Comparison of ENCODE assay signal across 9 mouse cellular contexts in genomic region chr12:108284455-108285224, GRCm38 (mm10). TPM values are rescaled to one million over a fixed set of nuclear protein-coding genes. Genes with fewer than 3 reads are reported as not detected.
A peak's percentile ranks its signal among the peaks of the same experiment; 100 is the strongest.
DNase-seq lines count a peak whose midpoint lies in the region; ATAC-seq and TF ChIP-seq lines count a peak whose summit lies in the region.
"Had no signal": no experiment of that assay in that cellular context is flagged by ENCODE, and none has a peak within 500 bp of the region (broad histone marks: within the 10 kb centered on the region; RNA-seq: fewer than 3 reads in every experiment).

No protein-coding gene starts in this region.

- no peak overlapping the region for H3K4me3 ChIP-seq in lung, postnatal 0 days (ENCODE audit: low read depth, low read length)
- no peak overlapping the region for H3K4me3 ChIP-seq in forebrain, embryonic 14.5 days (ENCODE audit: low read depth, low read length)
- H3K4me3 ChIP-seq in midbrain, embryonic 10.5 days: peak overlapping the region; percentile 43

- H3K36me3 ChIP-seq in lung, postnatal 0 days (ENCODE audit: insufficient read depth, low read length): no peaks in the 10 kb centered on the region
- H3K36me3 ChIP-seq in forebrain, embryonic 14.5 days (ENCODE audit: control insufficient read depth, insufficient read depth, low read length): no peaks in the 10 kb centered on the region
- no peaks in the 10 kb centered on the region for H3K36me3 ChIP-seq in midbrain, embryonic 10.5 days

- no peak for TF ChIP-seq EP300 in lung, postnatal 0 days (IDR thresholded peaks at IDR 0.05)

- no peak overlapping the region for H3K27ac ChIP-seq in lung, postnatal 0 days (ENCODE audit: low read length)
- peak overlapping the region; percentile 33 for H3K27ac ChIP-seq in forebrain, embryonic 14.5 days (ENCODE audit: low read depth, low read length)
- H3K27ac ChIP-seq in midbrain, embryonic 10.5 days (replicated peaks): peak overlapping the region; percentile 94

- 46% methylated on average over 13 of the region's 14 CpGs for WGBS in lung, postnatal 0 days
- WGBS in forebrain, embryonic 14.5 days: 28% methylated on average over 14 of the region's 14 CpGs
- 29% methylated on average over 13 of the region's 14 CpGs for WGBS in midbrain, embryonic 10.5 days

- TF ChIP-seq CTCF in lung, postnatal 0 days (IDR thresholded peaks at IDR 0.05): no peak; the same call in 1 of the 2 replicates

- DNase-seq in lung, postnatal 0 days (ENCODE audit: low spot score): peak; percentile 39
- no peak for DNase-seq in lung, adult 18-20 months
- no peak for DNase-seq in forebrain, embryonic 14.5 days (ENCODE audit: low spot score)
- peak; percentile 72 for DNase-seq in midbrain, embryonic 10.5 days (ENCODE audit: low spot score)
- no peak for DNase-seq in cerebellum, adult 11-12 months
- no peak for DNase-seq in gastrocnemius, postnatal 25 days
- DNase-seq: cerebellum, adult 8-10 months; right cerebral cortex, postnatal 14 days had no signal

- no peak overlapping the region for H3K9ac ChIP-seq in lung, postnatal 0 days (replicated peaks; ENCODE audit: low read depth)
- H3K9ac ChIP-seq in forebrain, embryonic 14.5 days (ENCODE audit: low read length): peak overlapping the region; percentile 45; the same call in 1 of the 2 replicates

- no peak overlapping the region for H3K4me2 ChIP-seq in lung, postnatal 0 days (replicated peaks; ENCODE audit: low read depth, low read length)
- H3K4me2 ChIP-seq in forebrain, embryonic 14.5 days (ENCODE audit: low read length): peak overlapping the region; percentile 14; the same call in 1 of the 2 replicates

- no peaks in the 10 kb centered on the region for H3K27me3 ChIP-seq in lung, postnatal 0 days (replicated peaks; ENCODE audit: insufficient read depth, low read length)
- no peaks in the 10 kb centered on the region for H3K27me3 ChIP-seq in forebrain, embryonic 14.5 days (replicated peaks; ENCODE audit: control insufficient read depth, insufficient read depth, low read length)
- no peaks in the 10 kb centered on the region for H3K27me3 ChIP-seq in midbrain, embryonic 10.5 days (ENCODE audit: low read depth, poor library complexity, severe bottlenecking)

- H3K9me3 ChIP-seq in lung, postnatal 0 days (ENCODE audit: low read length): no peaks in the 10 kb centered on the region
- H3K9me3 ChIP-seq in forebrain, embryonic 14.5 days (replicated peaks; ENCODE audit: control insufficient read depth, low read length): no peaks in the 10 kb centered on the region
- 0 out of 2 replicates have a peak, but pooled peaks cover 3% of the 10 kb centered on the region for H3K9me3 ChIP-seq in midbrain, embryonic 10.5 days (replicated peaks)

- H3K4me1 ChIP-seq in lung, postnatal 0 days (ENCODE audit: insufficient read depth, low read depth, low read length): no peaks in the 10 kb centered on the region
- peaks cover 11% of the 10 kb centered on the region for H3K4me1 ChIP-seq in forebrain, embryonic 14.5 days (ENCODE audit: control insufficient read depth, insufficient read depth, low read length)
- H3K4me1 ChIP-seq in midbrain, embryonic 10.5 days: peaks cover 39% of the 10 kb centered on the region

- peak; percentile 61 for ATAC-seq in lung, postnatal 0 days
- ATAC-seq in forebrain, embryonic 14.5 days: peak; percentile 45
- no peak for ATAC-seq in erythroid progenitor cell, adult 5-6 weeks (replicated peaks; ENCODE audit: low FRiP score, poor library complexity, severe bottlenecking)

RNA-seq across cellular contexts. Expression of gene Ccdc85c, which starts 9.4 kb away (rescaled TPM):
- 4.1 and 4.5 TPM in 2 replicates for polyA plus RNA-seq in lung, postnatal 0 days (2015; fragmentation: Nextera tagmentation; extraction: Ambion mirVana)
- 13.6 and 14.5 TPM in 2 replicates for polyA plus RNA-seq in forebrain, embryonic 14.5 days (2014; fragmentation: Nextera tagmentation; extraction: Ambion mirVana)
- polyA plus RNA-seq in midbrain, embryonic 10.5 days (2016; fragmentation: Nextera tagmentation; extraction: Ambion mirVana): 12.1 and 15.5 TPM in 2 replicates
- total RNA-seq in erythroid progenitor cell, adult 5-6 weeks (2015; ENCODE audit: low replicate concordance): not detected in 2 replicates
- total RNA-seq in erythroid progenitor cell, adult 5-6 weeks (2017; ENCODE audit: low replicate concordance): 0.64 and 6.3 TPM in 2 replicates
- total RNA-seq in gastrocnemius, postnatal 25 days (2021): 10 to 100 TPM; 11.4 to 15.2 TPM

RNA-seq across cellular contexts. Expression of gene Hhipl1, which starts 21.4 kb away (rescaled TPM):
- polyA plus RNA-seq in lung, postnatal 0 days (2015; fragmentation: Nextera tagmentation; extraction: Ambion mirVana): 0.35 and 0.57 TPM in 2 replicates
- 1.0 and 1.4 TPM in 2 replicates for polyA plus RNA-seq in forebrain, embryonic 14.5 days (2014; fragmentation: Nextera tagmentation; extraction: Ambion mirVana)
- polyA plus RNA-seq in midbrain, embryonic 10.5 days (2016; fragmentation: Nextera tagmentation; extraction: Ambion mirVana): 3.7 and 5.1 TPM in 2 replicates
- not detected in 2 replicates for total RNA-seq in erythroid progenitor cell, adult 5-6 weeks (2015; ENCODE audit: low replicate concordance)
- total RNA-seq in erythroid progenitor cell, adult 5-6 weeks (2017; ENCODE audit: low replicate concordance): not detected in 2 replicates
- total RNA-seq in gastrocnemius, postnatal 25 days (2021): under 1 TPM; 0.91 to 0.95 TPM

RNA-seq across cellular contexts. Expression of gene Cyp46a1, which starts 49.5 kb away (rescaled TPM):
- 1.0 and 1.3 TPM in 2 replicates for polyA plus RNA-seq in lung, postnatal 0 days (2015; fragmentation: Nextera tagmentation; extraction: Ambion mirVana)
- 10.9 and 14.3 TPM in 2 replicates for polyA plus RNA-seq in forebrain, embryonic 14.5 days (2014; fragmentation: Nextera tagmentation; extraction: Ambion mirVana)
- 17.5 and 19.4 TPM in 2 replicates for polyA plus RNA-seq in midbrain, embryonic 10.5 days (2016; fragmentation: Nextera tagmentation; extraction: Ambion mirVana)
- not detected in 2 replicates for total RNA-seq in erythroid progenitor cell, adult 5-6 weeks (2015; ENCODE audit: low replicate concordance)
- total RNA-seq in erythroid progenitor cell, adult 5-6 weeks (2017; ENCODE audit: low replicate concordance): not detected in 2 replicates
- total RNA-seq in gastrocnemius, postnatal 25 days (2021): under 1 TPM; 0.13 TPM

Comparison
In these comparisons a context has a peak if more than half of its experiments do, and no peak if none do; other contexts are left out.
1. DNase-seq: peak in lung, postnatal 0 days (single experiment) and midbrain, embryonic 10.5 days (single experiment); none in lung, adult 18-20 months (0 of 2), forebrain, embryonic 14.5 days (single experiment), cerebellum, adult 11-12 months (single experiment) and gastrocnemius, postnatal 25 days (single experiment).